Mouse (Mus musculus) gastrocnemius, adult 2 months (tissue): ENCODE measurements at regions not wholly inside any gene's neighbourhood (a gene's known extent, or its start where the extent isn't known, plus 50 kb on each side); places are given as distances from the start of the nearest gene placed in this dataset.
A peak's percentile ranks its signal among the peaks of the same experiment; 100 is the strongest.

ENCODE experiments used
- DNase-seq: peaks from one replicate; pipeline ENCODE4 v3.0.0; 2022
- H3K27ac ChIP-seq: fragments of 200-600 bp; 2 replicates; pipeline ENCODE4 v1.8.1; 2022; ENCODE audit warnings: mild to moderate bottlenecking
- H3K4me3 ChIP-seq: fragments of 200-600 bp; 2 replicates; pipeline ENCODE4 v1.8.1; 2022; ENCODE audit warnings: mild to moderate bottlenecking, moderate library complexity
- CTCF ChIP-seq: fragments of 200-600 bp; IDR thresholded peaks from 2 replicates; pipeline ENCODE4 v1.8.1; 2022; ENCODE audit warnings: antibody characterized with exemption, mild to moderate bottlenecking, moderate library complexity
- intact Hi-C: fragments of 180-260 bp; cut with DNase I; formaldehyde crosslinking; loops from one replicate; pipeline ENCODE4 v1.15.1; 2025

- intact Hi-C loops = no loop called here
- Histone ChIP-seq H3K27ac (no peak overlapping the region), H3K4me3 (peak overlapping the region; percentile 32)
- TF ChIP-seq CTCF = no peak
- no peak for DNase-seq
Measured at GRCm38 (mm10) chr2:19049877-19050731, 52.0 kb downstream of the 4930426L09Rik start.

- H3K4me3 ChIP-seq = no peak overlapping the region
- DNase-seq = no peak
- no peak overlapping the region for H3K27ac ChIP-seq
- no peak for TF ChIP-seq CTCF
- intact Hi-C loops = no loop called here
Measured at GRCm38 (mm10) chr2:19055500-19055899, 57.4 kb downstream of the 4930426L09Rik start.

- Histone ChIP-seq H3K4me3 (no peak overlapping the region), H3K27ac (no peak overlapping the region)
- intact Hi-C loops = no loop called here
- DNase-seq = no peak
- TF ChIP-seq CTCF = no peak
Measured at GRCm38 (mm10) chr2:19057859-19058258, 59.7 kb downstream of the 4930426L09Rik start.

GRCm38 (mm10) chr2:19058765-19059164 is 60.6 kb downstream of the 4930426L09Rik start:
- Histone ChIP-seq H3K4me3 (no peak overlapping the region), H3K27ac (no peak overlapping the region)
- no peak for DNase-seq
- TF ChIP-seq CTCF = no peak
- intact Hi-C loops = no loop called here

- H3K4me3 ChIP-seq = no peak overlapping the region
- no peak for DNase-seq
- intact Hi-C loops = no loop called here
- no peak for TF ChIP-seq CTCF
- no peak overlapping the region for H3K27ac ChIP-seq
Measured at GRCm38 (mm10) chr2:19059246-19059645, 61.1 kb downstream of the 4930426L09Rik start.

- H3K4me3 ChIP-seq = no peak overlapping the region
- intact Hi-C loops = no loop called here
- no peak for TF ChIP-seq CTCF
Measured at GRCm38 (mm10) chr2:19060218-19060915, 62.2 kb downstream of the 4930426L09Rik start.

GRCm38 (mm10) chr2:19064560-19065362 is 66.6 kb downstream of the 4930426L09Rik start:
- DNase-seq = peak; percentile 34
- no peak for TF ChIP-seq CTCF
- intact Hi-C loops = no loop called here
- peak overlapping the region; percentile 52 for H3K4me3 ChIP-seq
- peak overlapping the region; percentile 51 for H3K27ac ChIP-seq

More at GRCm38 (mm10) chr2:19060218-19060915, 62.2 kb downstream of the 4930426L09Rik start:
- H3K27ac ChIP-seq = no peak overlapping the region
- DNase-seq = no peak

- no peak for TF ChIP-seq CTCF
- intact Hi-C loops = no loop called here
- Histone ChIP-seq H3K4me3 (no peak overlapping the region), H3K27ac (no peak overlapping the region)
- DNase-seq = no peak
Measured at GRCm38 (mm10) chr2:19065511-19065910, 67.4 kb downstream of the 4930426L09Rik start.

- Histone ChIP-seq H3K4me3 (no peak overlapping the region), H3K27ac (no peak overlapping the region)
- DNase-seq = no peak
- no peak for TF ChIP-seq CTCF
- intact Hi-C loops = no loop called here
Measured at GRCm38 (mm10) chr2:19068161-19068560, 70.0 kb downstream of the 4930426L09Rik start.

GRCm38 (mm10) chr2:19083816-19084215 is 85.7 kb downstream of the 4930426L09Rik start:
- H3K4me3 ChIP-seq = no peak overlapping the region
- no peak for TF ChIP-seq CTCF
- no peak overlapping the region for H3K27ac ChIP-seq
- DNase-seq = no peak
- intact Hi-C loops = no loop called here

- TF ChIP-seq CTCF = no peak
- DNase-seq = no peak
- no peak overlapping the region for H3K4me3 ChIP-seq
- intact Hi-C loops = no loop called here
- no peak overlapping the region for H3K27ac ChIP-seq
Measured at GRCm38 (mm10) chr2:19085105-19085504, 87.0 kb downstream of the 4930426L09Rik start.

GRCm38 (mm10) chr2:19086167-19086566 is 88.0 kb downstream of the 4930426L09Rik start:
- DNase-seq = no peak
- H3K4me3 ChIP-seq = no peak overlapping the region
- TF ChIP-seq CTCF = no peak
- H3K27ac ChIP-seq = no peak overlapping the region
- intact Hi-C loops = no loop called here

GRCm38 (mm10) chr2:19086621-19087020 is 88.5 kb downstream of the 4930426L09Rik start:
- no peak for TF ChIP-seq CTCF
- Histone ChIP-seq H3K4me3 (no peak overlapping the region), H3K27ac (no peak overlapping the region)
- DNase-seq = no peak
- intact Hi-C loops = no loop called here
